Mouse (Mus musculus) liver, adult 10 weeks (tissue): ENCODE measurements around the gene Fbrs. TPM values are rescaled to one million over a fixed set of nuclear protein-coding genes. Genes with fewer than 3 reads are reported as not detected.

Source experiments
- polyA plus RNA-seq: library from polyadenylated mRNA; stranded (reverse); fragments of 350-450 nt; fragmentation: Illumina TruSeq; extraction: RNeasy Lipid Tissue Mini Kit (QIAGEN cat#74804); gene quantifications from one replicate; pipeline ENCODE4 v1.2.3, GENCODE M21; 2014; ENCODE audit warnings: low read depth, low replicate concordance

Gene Fbrs
- 5.4 TPM for polyA plus RNA-seq

GRCm38 (mm10) chr7:127478635-127479317 lies at the start of gene Fbrs:
Fbrs (plus strand) TSS chr7:127479199.

GRCm38 (mm10) chr7:127448521-127449300 lies 30.3 kb upstream of the Fbrs start, which contains the start of gene Zfp689:
Zfp689 (minus strand) TSS chr7:127449158.

DNA sequence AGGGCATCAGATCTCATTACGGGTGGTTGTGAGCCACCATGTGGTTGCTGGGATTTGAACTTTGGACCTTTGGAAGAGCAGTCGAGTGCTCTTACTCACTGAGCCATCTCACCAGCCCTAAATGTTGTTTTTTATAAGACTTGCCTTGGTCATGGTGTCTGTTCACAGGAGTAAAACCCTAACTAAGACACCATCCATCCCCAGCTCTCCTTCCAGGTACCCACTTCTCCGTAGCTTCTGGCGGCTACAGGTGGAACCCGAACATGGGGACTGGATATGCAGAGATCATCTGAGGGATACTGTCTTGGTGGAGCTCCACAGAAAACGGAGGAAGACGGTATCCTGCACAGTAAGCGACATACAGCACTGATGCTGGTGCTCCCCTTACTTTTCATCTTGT lies 19.7 kb upstream of the Fbrs start, which contains the start of gene Prr14:
Gene Prr14, plus strand, starts transcription at position 301 of the 400 bp plus-strand sequence.

DNA sequence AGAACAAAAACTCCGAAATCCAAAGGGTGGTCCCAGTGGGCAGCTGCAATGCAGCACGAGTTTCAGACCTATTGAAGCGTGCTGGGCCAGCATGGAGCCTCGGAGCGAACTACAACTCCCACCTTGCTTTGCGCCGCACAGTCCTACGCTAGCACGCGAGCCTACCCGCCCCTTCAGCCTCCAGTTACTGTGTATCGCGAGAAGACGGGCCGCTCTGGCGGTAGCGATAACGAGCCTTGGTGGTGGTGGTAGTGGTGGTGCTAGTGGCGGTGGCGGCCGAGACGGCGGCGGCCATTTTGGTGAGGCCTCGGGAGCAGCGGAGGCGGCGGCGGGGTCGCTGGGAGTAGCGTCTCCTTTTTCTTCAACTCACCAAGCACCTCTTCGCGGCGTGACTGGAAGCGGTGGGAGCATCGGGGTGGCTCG lies 32.8 kb downstream of the Fbrs start, which contains the start of gene Srcap:
Gene Srcap, plus strand, starts transcription at position 176 of the 423 bp plus-strand sequence.

GRCm38 (mm10) chr7:127519284-127519683 lies 40.3 kb downstream of the Fbrs start, which contains the start of gene Gm42715:
Gm42715 (plus strand) TSS chr7:127519584.

Other genes starting within 250 kb of the Fbrs start
- gene Zfp553, start 246.1 kb upstream of the Fbrs start, polyA plus RNA-seq: 0.50 TPM
- not detected for gene Sept1, start 246.1 kb upstream of the Fbrs start, polyA plus RNA-seq
- not detected for gene Zfp771, start 234.9 kb upstream of the Fbrs start, polyA plus RNA-seq
- 2.3 TPM for gene Dctpp1, start 218.5 kb upstream of the Fbrs start, polyA plus RNA-seq
- 507 TPM for gene Sephs2, start 205.1 kb upstream of the Fbrs start, polyA plus RNA-seq
- gene Itgal, start 182.9 kb upstream of the Fbrs start, polyA plus RNA-seq: 2.2 TPM
- 2.7 TPM for gene Zfp768, start 133.6 kb upstream of the Fbrs start, polyA plus RNA-seq
- 1.0 TPM for gene Zfp747, start 103.1 kb upstream of the Fbrs start, polyA plus RNA-seq
- 0.61 TPM for gene 9130019O22Rik, start 92.0 kb upstream of the Fbrs start, polyA plus RNA-seq
- 0.42 TPM for gene E430018J23Rik, start 85.6 kb upstream of the Fbrs start, polyA plus RNA-seq
- 0.77 TPM for gene Zfp764, start 72.4 kb upstream of the Fbrs start, polyA plus RNA-seq
- 1.4 TPM for gene Zfp688, start 57.1 kb upstream of the Fbrs start, polyA plus RNA-seq
- 0.48 TPM for gene Zfp689, start 30.0 kb upstream of the Fbrs start, polyA plus RNA-seq
- gene Prr14, start 19.6 kb upstream of the Fbrs start, polyA plus RNA-seq: 10.5 TPM
- gene Srcap, start 32.8 kb downstream of the Fbrs start, polyA plus RNA-seq: 1.8 TPM
- gene Gm42715, start 40.4 kb downstream of the Fbrs start, polyA plus RNA-seq: 3.5 TPM
- gene Tmem265, start 82.2 kb downstream of the Fbrs start, polyA plus RNA-seq: not detected
- gene Phkg2, start 94.1 kb downstream of the Fbrs start, polyA plus RNA-seq: 17.5 TPM
- not detected for gene Ccdc189, start 109.4 kb downstream of the Fbrs start, polyA plus RNA-seq
- gene Rnf40, start 109.6 kb downstream of the Fbrs start, polyA plus RNA-seq: 1.8 TPM
- gene Zfp629, start 136.6 kb downstream of the Fbrs start, polyA plus RNA-seq: 3.5 TPM
- 0.26 TPM for gene Bcl7c, start 229.7 kb downstream of the Fbrs start, polyA plus RNA-seq
- 5.0 TPM for gene Ctf1, start 233.5 kb downstream of the Fbrs start, polyA plus RNA-seq